Mouse (Mus musculus) kidney, postnatal 0 days (tissue): ENCODE measurements around the gene Mef2a. TPM values are rescaled to one million over a fixed set of nuclear protein-coding genes. Genes with fewer than 3 reads are reported as not detected.
A peak's percentile ranks its signal among the peaks of the same experiment; 100 is the strongest.
"Not testable (repeated sequence)": the region's sequence is repeated elsewhere in the genome, so short reads cannot be mapped to it uniquely, and the experiment has no call there.

Experiments
- ATAC-seq: fragments of 200-750 bp; cut with Nextera tagmentation; replicated peaks from 2 replicates; pipeline ENCODE4 v1.8.0; 2017; ENCODE audit warnings: low read depth, moderate number of reproducible peaks, moderate TSS enrichment, moderate library complexity; ENCODE audit not compliant: low FRiP score
- DNase-seq: peaks from one replicate; pipeline ENCODE4 v3.0.0-alpha.2; 2016; ENCODE audit warnings: low spot score
- H3K27ac ChIP-seq: fragments of 300-500 bp; sonication (generic); 2 replicates; pipeline ENCODE4 v1.5.1; 2014; ENCODE audit warnings: mild to moderate bottlenecking
- H3K27me3 ChIP-seq: fragments of 300-500 bp; sonication (generic); 2 replicates; pipeline ENCODE4 v1.6.1; 2014; ENCODE audit warnings: low read length, mixed read lengths; ENCODE audit not compliant: insufficient read depth
- H3K36me3 ChIP-seq: fragments of 300-500 bp; sonication (generic); 2 replicates; pipeline ENCODE4 v1.6.1; 2014; ENCODE audit warnings: low read length, mixed read lengths; ENCODE audit not compliant: insufficient read depth
- H3K4me1 ChIP-seq: fragments of 300-500 bp; sonication (generic); replicated peaks from 2 replicates; pipeline ENCODE4 v1.6.1; 2014; ENCODE audit warnings: antibody characterized with exemption, low read length, mixed read lengths; ENCODE audit not compliant: insufficient read depth
- H3K4me2 ChIP-seq: fragments of 300-500 bp; sonication (generic); 2 replicates; pipeline ENCODE4 v1.6.1; 2014; ENCODE audit warnings: mild to moderate bottlenecking, low read length, moderate library complexity, mixed read lengths
- H3K4me3 ChIP-seq: fragments of 300-500 bp; sonication (generic); replicated peaks from 2 replicates; pipeline ENCODE4 v1.5.1; 2014; ENCODE audit warnings: low read depth, low read length
- H3K9ac ChIP-seq: fragments of 300-500 bp; sonication (generic); 2 replicates; pipeline ENCODE4 v1.6.1; 2014; ENCODE audit warnings: low read depth, low read length
- H3K9me3 ChIP-seq: fragments of 300-500 bp; sonication (generic); replicated peaks from 2 replicates; pipeline ENCODE4 v1.6.1; 2016; ENCODE audit warnings: low read length, inconsistent platforms, mixed read lengths
- CTCF ChIP-seq: IDR thresholded peaks from 2 replicates; pipeline ENCODE4 v1.5.1; 2016; ENCODE audit warnings: antibody characterized with exemption, low read depth, mild to moderate bottlenecking, moderate library complexity
- WGBS: fragments of 180-500 bp; shearing (Covaris S2); extraction: QIAGEN DNeasy Blood & Tissue Kit; methylation state at CpG from one replicate; pipeline ENCODE4 v1.1.7; 2014; 5-methylcytosine and 5-hydroxymethylcytosine counted together
- polyA plus RNA-seq: library from polyadenylated mRNA; unstranded; fragments of >200 nt; fragmentation: Nextera tagmentation; extraction: Ambion mirVana; gene quantifications from 2 replicates; pipeline ENCODE4 v1.2.1, GENCODE M21; 2015

Gene Mef2a
- polyA plus RNA-seq, 1 experiment from 2014 or later, result 33.3 TPM

DNA sequence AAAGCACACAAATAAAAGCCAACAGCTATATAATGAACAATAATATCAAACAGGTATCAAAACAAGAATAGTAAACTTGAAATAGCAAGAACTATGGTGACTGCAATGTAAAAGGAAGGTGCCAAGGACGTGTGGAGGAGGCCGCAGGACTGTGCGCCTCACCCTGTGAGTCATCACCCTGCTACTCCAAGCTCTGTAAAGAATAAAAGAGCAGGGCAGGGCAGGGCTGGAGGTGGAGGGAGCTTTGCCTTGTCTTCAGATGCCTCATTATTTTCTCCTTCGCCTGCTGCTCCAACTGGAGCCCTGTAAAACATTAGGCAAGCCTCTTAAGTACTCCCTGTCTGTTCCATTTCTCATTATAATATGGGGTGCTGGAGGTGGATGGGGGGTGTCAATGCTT, 85.2 kb downstream of the Mef2a start:
- WGBS, result 82% methylated on average over 4 of the region's 4 CpGs
- Histone ChIP-seq H3K9me3 (no peaks in the 10 kb centered on the region), H3K9ac (no peak overlapping the region), H3K4me1 (no peaks in the 10 kb centered on the region), H3K27ac (no peak overlapping the region), H3K27me3 (no peaks in the 10 kb centered on the region), H3K36me3 (no peaks in the 10 kb centered on the region), H3K4me2 (no peak overlapping the region), H3K4me3 (no peak overlapping the region)
- no peak for TF ChIP-seq CTCF
- ATAC-seq (no peak), DNase-seq (no peak)

DNA sequence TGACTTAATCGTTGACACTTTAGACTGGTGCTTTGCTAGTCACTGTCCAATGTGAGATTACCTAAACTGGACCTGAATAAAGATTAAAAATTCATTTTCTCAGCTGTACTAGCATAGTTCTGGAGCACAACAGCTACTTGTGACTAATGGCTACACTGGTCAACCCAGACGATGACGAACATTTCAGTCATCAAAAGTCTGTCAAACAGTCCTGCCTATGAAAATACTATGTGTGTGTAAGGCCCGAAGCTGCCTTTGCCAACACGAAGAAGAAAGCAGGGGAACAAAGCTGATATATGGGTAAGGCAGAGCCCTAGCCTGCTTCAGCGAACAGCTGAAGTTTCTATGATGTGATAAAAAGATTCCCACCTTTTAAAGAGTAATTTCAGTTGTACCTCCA, 89.1 kb downstream of the Mef2a start:
- 92% methylated on average over 6 of the region's 6 CpGs for WGBS
- TF ChIP-seq CTCF, result no peak

DNA sequence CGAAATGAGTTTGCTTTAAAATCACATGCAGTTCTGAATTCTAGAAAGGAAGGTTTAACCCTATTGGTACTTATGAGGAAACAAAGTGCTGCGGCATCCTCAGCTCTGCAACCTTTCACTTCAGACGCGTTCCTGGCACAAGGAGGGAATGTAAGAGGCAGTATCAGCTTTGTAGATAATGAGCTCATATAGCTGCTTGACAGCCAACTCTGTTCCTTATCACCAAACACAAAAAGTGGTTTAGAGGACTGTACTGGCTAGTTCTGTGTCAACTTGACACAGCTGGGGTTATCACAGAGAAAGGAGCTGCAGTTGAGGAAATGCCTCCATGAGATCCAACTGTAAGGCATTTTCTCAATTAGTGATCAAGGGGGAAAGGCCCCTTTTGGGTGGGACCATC, 102.2 kb downstream of the Mef2a start:
- not testable (repeated sequence) for H3K36me3 ChIP-seq, H3K4me3 ChIP-seq, H3K4me1 ChIP-seq, H3K27me3 ChIP-seq, DNase-seq, H3K9ac ChIP-seq, H3K9me3 ChIP-seq, ATAC-seq, H3K4me2 ChIP-seq, H3K27ac ChIP-seq
- WGBS, result 92% methylated on average over 4 of the region's 4 CpGs

More for the DNA sequence above, 89.1 kb downstream of the Mef2a start:
- no peak overlapping the region for H3K4me2 ChIP-seq
- no peak overlapping the region for H3K9ac ChIP-seq
- no peaks in the 10 kb centered on the region for H3K36me3 ChIP-seq
- no peak overlapping the region for H3K4me3 ChIP-seq
- H3K27ac ChIP-seq, result no peak overlapping the region
- H3K27me3 ChIP-seq, result no peaks in the 10 kb centered on the region
- no peaks in the 10 kb centered on the region for H3K9me3 ChIP-seq
- no peaks in the 10 kb centered on the region for H3K4me1 ChIP-seq
- no peak for DNase-seq
- ATAC-seq, result no peak

DNA sequence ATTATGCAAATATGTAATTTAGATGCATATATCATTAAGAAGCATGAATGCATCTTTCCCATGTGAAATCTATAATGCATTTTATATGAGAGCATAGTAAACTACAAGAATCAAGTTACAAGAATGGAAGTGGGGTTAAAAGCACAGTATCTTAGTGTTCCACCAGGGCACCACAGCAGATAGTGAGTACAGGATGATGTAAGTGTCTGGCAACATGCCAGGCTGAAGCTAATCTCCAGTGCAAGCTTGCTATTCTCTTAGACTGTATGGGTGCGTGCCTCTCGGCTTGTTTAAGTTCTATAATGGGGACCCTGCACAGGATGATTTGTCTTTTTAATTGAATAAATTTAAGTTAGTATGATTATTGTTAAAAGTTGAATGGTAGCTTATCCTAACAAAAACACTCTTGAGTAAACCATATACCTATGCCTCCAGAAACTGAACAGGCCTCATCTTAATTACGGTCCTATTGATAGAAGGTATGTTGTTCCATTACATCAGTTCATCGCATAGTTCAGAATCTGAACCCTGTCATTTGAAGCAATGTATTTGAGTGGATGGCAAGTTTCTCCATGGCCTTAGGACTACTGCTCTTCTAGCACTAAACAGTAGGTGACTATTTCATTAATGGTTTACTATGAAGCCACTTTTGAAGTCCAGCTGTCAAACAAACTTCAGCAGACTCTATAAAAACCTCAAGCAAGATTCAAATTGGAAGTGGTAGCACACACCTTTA, 112.7 kb downstream of the Mef2a start:
- H3K9me3 ChIP-seq, result no peaks in the 10 kb centered on the region
- no peak overlapping the region for H3K4me2 ChIP-seq
- H3K4me1 ChIP-seq, result no peaks in the 10 kb centered on the region
- ATAC-seq (peak; percentile 66; the same call in 1 of the 2 replicates), DNase-seq (peak; percentile 63)
- no peak overlapping the region for H3K9ac ChIP-seq
- no peak overlapping the region for H3K4me3 ChIP-seq
- TF ChIP-seq CTCF, result peak; percentile 34; the same call in 1 of the 2 replicates
- no peak overlapping the region for H3K27ac ChIP-seq
- 81% methylated on average over 4 of the region's 4 CpGs for WGBS
- H3K27me3 ChIP-seq, result no peaks in the 10 kb centered on the region
- peaks cover 18% of the 10 kb centered on the region; the same call in 1 of the 2 replicates for H3K36me3 ChIP-seq

DNA sequence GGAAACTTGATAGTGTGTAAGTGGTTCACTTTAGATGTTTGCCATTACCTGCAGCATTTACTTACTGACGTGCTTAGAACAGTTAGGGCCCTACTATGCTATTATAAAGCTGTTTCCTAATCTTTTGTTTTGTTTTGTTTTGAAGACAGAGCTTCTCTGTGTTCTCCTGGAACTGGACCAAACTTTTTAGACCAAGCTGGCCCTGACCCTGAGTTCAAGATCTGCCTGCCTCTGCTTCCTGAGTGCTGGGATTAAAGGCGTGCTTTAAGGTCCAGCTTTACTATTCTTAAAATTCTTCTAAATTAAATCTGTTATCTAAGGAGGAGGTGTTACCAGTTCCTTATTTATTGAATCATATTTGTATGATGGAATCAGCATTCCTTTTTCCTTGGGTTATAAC, 126.6 kb downstream of the Mef2a start:
- Histone ChIP-seq H3K4me2 (no peak overlapping the region), H3K9me3 (no peaks in the 10 kb centered on the region), H3K27ac (no peak overlapping the region), H3K9ac (no peak overlapping the region), H3K4me1 (no peaks in the 10 kb centered on the region), H3K4me3 (no peak overlapping the region), H3K27me3 (no peaks in the 10 kb centered on the region), H3K36me3 (peaks cover 7% of the 10 kb centered on the region; the same call in 1 of the 2 replicates)
- TF ChIP-seq CTCF, result no peak
- ATAC-seq (no peak), DNase-seq (no peak)
- 69% methylated on average over 2 of the region's 2 CpGs for WGBS

DNA sequence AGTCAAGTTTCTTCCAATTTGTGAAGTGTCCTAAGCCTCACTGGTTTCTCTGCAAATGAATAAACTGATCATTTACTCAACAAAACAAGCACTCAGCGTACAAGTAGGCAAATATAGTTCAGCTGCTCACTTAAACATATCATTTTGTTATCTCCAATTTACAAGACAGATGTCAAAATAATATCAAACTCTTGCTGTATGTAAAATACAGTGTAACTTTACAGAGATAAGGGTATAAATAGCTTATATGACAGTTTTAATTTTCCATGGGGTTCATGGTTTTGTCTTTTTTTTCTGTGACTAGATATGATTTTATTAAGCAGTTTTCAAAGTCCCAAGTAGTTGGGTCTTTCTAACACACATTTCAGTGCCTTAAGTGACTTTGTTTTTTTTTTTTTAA, 127.4 kb downstream of the Mef2a start:
- no peak overlapping the region for H3K9ac ChIP-seq
- ATAC-seq, result no peak
- DNase-seq, result no peak
- 86% methylated on average over 1 of the region's 1 CpGs for WGBS
- H3K4me3 ChIP-seq, result no peak overlapping the region
- no peak for TF ChIP-seq CTCF
- H3K4me1 ChIP-seq, result no peaks in the 10 kb centered on the region
- H3K27ac ChIP-seq, result no peak overlapping the region
- no peak overlapping the region for H3K4me2 ChIP-seq
- no peaks in the 10 kb centered on the region for H3K27me3 ChIP-seq
- peaks cover 7% of the 10 kb centered on the region; the same call in 1 of the 2 replicates for H3K36me3 ChIP-seq
- no peaks in the 10 kb centered on the region for H3K9me3 ChIP-seq

DNA sequence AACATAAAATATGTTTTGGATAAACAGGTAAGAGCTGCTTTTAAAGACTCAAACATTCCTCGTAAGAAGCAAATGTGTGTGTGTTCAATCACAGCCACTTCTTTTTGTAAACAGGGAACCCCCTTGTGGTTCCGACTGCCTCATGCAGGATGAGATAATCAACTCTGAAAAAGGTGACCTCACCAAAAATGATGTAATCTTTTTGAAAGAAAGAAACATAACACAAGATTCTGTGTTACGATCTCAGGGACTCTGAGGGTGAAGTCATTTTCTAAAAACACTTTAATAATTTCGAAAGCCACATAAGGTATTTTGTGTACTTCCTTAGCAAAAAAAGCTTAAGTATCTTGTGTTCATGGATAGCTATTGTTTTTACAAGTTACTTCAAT, 128.8 kb downstream of the Mef2a start:
- no peak overlapping the region for H3K4me2 ChIP-seq
- H3K27ac ChIP-seq, result no peak overlapping the region
- 64% methylated on average over 4 of the region's 4 CpGs for WGBS
- H3K4me1 ChIP-seq, result no peaks in the 10 kb centered on the region
- no peak overlapping the region for H3K4me3 ChIP-seq
- no peaks in the 10 kb centered on the region for H3K9me3 ChIP-seq
- H3K9ac ChIP-seq, result no peak overlapping the region
- H3K36me3 ChIP-seq, result peaks cover 7% of the 10 kb centered on the region; the same call in 1 of the 2 replicates
- no peak for ATAC-seq
- no peaks in the 10 kb centered on the region for H3K27me3 ChIP-seq
- TF ChIP-seq CTCF, result peak; percentile 32; the same call in 1 of the 2 replicates
- DNase-seq, result peak; percentile 32
